Mouse (Mus musculus) cerebellum, adult 9-10 months (tissue): ENCODE measurements around the gene Lrrc4c.

Source experiments
- DNase-seq: peaks from one replicate; pipeline ENCODE4 v3.0.0; 2022

Gene Lrrc4c

DNA sequence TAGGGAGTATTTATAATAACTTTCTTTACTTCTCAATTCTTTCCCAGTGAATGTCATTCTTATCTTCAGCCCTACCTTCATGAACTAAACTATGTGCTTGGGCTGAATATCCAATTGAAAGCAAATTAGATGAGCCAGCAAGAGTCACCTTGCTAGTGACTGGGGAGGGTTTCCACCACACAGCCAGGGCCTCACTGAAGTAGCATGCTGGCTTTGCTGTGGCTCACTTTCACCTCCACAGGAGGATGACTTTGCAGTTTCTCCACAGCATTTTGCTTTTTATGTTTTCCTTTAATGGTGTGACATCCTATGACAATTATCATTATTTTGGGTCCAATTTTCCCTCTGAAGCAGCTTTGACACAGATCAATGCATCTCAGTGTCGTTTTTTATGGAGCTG lies 1000.0 kb downstream of the Lrrc4c start:
- DNase-seq: no peak

DNA sequence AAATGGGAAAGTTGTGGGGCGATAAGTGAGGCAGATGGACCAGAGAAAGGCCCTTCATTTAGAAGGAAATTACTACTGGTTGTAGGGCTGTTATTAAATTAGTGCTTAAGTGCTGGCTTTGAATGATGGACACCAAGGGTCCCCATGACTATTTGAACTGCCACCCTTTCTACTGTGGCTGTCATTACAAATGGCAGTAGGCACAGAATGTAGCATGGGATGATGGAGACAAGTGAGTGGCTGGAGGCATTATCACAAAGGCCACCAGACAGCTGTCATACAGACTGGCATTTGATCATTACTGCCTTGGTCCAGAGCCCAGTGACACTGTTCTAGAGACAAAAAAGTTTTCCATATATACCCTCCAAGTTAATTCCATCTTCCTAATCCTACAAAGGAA lies 1000.6 kb downstream of the Lrrc4c start:
- DNase-seq: no peak

- DNase-seq: no peak
These were observed 1014.2 kb downstream of the Lrrc4c start for GRCm38 (mm10) chr2:97332084-97332682.

DNA sequence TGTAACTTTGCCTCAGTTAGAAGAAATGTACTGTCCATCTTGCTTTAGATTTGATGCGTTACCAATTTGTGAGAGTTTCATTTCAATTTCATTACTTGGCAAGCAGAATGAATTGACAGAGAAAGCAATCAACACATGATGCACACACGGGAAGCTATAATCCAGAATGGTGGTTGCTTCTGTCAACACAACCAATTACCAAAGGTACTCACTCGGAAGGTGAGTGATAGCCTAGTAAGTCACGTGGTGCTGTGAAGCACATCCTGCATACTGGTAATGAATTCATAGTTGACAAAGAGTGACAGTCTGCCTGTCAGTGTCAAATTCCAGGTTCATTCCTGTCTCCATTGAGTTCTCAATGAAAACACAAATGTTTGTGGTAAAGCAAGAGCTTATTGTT lies 1021.7 kb downstream of the Lrrc4c start:
- DNase-seq: no peak

DNA sequence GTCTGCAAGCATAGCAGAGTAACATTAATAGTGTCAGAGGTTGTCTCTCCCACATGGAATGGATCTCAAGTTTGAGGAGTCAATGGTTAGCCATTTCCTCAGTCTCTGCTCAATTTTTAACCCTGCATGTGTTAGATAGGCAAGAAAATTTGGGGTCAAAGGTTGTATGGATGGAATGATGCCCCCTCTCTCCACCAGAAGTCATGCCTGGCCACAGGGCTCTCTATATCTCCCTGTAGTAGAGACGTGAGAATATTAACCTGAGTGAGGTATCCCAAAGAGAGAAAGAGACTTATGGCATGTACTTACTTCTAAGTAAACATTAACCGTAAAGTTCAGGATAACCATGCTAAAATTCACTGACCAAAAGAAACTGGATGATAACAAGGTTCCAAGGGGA lies 1043.3 kb downstream of the Lrrc4c start:
- no peak for DNase-seq

DNA sequence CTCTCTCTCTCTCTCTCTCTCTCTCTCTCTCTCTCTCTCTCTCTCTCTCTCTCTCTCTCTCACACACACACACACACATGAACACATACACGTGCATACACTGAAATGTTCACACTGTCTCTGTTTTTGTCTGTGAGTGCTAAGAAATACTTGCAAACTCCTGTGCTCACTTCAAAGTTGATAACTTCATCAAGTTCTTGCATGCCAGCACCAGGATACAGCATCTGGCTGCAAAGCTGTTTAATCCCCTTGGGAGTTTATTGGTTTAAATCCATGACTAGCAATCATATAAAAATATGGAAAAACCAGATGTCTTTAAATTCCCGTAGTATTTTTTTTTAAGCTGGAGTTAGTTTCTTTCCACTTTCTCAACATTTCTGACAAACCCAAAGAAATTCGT lies 1052.0 kb downstream of the Lrrc4c start:
- DNase-seq: no peak

DNA sequence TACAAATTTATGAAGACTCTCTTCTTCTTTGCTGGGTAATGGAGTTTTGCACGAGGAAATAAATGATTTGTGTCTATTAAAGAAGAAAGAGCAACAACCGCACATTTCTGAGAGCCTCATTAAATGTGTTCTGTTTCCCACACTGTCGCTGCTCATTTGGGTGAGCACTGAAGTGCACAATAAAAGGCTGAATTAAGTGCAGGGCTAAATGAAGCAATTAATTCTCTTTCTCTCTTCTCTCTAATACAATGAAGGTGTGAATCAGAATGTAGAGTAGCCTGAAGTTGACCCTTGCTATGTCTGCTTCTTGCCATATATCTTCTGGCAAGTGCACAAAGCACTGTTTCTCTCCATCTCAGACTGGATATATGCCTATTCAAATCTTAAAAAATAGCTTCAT lies 1073.5 kb downstream of the Lrrc4c start:
- no peak for DNase-seq

DNA sequence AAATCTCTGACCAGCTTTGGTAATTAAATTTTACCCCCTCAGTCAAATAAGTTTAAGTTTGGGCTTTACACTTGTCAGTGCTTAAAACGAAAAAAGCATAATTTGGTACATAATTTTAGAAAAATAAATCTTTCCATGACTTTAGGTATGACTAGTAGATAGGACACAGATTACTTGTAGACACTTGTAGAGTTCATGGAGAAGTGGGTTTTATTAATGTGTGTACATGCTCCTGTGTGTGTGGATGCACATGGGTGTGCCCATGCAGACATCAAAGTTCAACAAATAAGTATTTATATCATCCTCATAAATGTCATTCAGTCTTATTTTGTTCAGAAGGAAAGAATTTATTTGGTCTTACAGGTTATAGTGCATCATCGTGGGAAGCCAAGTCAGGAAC lies 1073.9 kb downstream of the Lrrc4c start:
- no peak for DNase-seq

DNA sequence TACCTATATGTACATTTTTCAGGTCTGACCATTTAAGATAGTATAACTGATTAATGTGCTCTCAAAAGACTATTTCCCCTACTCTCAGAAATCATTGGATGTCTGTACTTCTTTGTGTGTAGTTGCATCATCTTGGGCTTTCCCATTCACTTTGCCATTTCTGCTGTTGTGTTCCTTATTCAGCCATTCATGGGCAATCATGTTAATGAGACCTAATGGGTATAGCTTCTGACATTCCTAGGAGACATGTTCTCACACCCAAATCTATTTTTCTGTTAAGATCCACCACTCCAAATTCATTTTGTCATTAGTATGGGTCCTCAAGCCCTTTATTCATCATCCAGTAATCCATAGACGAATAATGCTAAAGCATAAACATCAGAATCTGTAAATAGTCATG lies 1095.1 kb downstream of the Lrrc4c start:
- no peak for DNase-seq

DNA sequence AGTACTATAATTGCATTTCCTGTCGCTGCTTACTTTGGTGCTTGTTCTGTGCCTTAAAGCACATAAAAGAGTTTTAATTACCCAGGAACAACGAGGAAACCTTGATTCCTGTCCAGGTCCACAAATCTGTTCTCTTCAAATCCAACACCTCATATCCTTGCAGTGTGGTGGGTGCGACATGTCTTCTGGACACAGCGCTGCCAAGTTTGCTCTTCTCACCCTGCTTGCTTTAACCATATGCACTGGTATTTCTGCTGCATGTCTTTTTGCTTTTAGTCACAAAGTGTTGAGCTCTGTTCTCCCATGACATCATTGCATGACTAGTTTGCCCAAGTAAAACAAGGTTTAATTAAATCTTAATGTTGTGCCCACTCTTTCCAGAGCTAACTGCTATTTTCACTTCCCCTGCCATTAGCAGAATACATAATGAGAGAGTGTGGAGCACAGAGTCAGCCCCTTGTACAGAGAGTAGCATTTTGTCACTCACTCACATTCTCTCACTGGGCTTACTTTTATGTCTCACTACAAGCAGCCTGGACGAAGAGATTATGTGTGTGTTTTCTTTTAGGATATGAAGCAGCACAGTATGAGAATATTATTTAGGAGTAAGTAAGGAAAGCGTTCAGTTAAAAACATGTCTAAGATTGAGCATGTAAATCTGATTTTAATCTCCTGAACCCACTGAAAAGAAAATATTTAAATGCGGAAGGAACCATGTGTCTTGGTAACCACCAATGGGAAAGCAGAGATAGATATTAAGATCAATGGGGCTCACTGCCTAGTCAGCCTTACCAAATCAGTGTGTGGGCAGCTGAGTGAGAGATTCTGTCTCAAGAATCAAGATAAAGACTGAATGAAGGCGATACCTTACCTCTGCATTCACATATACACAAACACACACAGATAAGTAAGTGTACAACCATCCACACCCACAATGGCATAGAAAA lies 1096.7 kb downstream of the Lrrc4c start:
- DNase-seq: no peak

DNA sequence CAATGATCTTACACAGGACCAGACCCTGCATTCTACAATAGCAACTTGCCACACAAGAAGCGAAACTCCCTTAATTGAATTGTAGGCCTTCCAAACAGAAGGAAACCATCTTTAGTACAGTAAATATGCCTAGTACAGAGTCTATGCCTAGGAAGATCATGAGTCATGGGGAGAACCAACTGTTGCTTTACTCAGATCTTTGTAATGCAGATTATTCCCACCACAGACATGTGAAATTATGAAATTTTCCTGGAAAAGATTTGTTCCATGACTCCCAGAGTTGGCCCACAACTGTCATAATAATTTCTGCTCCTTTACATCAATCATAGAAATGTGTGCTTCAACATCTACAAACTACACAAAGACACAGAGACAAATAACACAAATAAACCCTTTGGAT lies 1116.2 kb downstream of the Lrrc4c start:
- DNase-seq: no peak

DNA sequence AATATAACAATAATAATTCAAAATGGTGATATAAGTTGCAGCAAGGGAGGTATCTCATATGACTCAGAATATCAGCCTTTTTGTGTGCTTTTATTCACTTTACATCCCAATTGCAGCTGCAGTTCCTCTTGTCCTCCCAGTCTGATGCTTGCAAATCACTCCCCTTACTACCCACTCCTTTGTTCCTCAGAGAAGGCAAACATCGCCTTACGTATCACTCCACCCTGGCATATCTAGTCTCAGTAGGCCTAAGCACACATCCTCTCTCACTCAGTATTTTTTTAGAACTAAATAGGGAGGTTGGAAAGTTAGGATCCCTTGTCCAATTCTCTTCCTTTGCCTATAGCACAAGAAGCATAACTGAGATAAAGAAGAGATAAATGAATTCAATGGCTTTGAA lies 1117.6 kb downstream of the Lrrc4c start:
- DNase-seq: no peak

- no peak for DNase-seq
These were observed 1119.8 kb downstream of the Lrrc4c start for GRCm38 (mm10) chr2:97437767-97438166.

DNA sequence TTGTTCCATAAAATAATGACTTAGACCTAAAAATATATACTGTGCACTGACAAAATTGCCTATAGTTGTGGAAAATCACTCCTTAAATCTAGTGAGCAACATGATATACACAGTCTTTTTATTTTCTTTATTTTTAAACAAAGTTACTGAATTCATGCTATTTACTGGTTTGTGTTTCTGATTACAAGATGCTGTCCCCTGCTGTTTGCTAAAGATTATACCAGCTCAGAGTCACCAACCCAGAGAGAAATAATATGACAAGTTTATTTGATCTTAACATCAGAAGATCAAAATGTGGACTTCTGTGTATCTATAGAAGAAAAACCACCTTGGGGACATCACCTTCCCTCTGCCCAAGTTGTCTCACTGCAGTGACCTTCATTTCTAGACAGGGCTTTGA lies 1145.6 kb downstream of the Lrrc4c start:
- DNase-seq: no peak

DNA sequence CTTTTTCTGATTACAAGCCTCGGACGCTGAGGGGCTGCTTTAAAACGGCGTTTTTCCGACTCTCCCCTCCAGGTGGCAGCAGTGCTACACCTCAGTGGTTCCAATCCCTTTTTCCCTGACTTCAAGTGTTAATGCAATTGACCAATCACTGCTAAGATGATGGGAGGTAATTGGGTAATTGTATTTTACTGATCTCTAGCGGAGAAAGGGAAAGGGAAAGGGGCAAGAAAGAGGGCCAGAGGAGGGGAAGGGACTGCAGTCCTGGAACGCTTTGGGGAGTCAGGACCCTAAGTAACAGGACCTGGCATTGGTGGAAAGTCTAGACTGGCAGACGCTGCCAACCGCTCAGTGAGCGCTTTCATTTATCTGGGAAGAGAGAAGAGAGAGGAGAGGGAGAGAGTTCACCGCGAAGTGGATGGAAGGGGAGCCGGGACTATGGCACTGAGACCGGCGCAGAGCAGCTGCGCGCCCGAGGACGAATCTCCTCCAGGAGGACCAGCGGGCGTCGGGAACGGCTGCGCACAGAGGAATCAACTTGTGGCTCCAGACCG lies 1148.3 kb downstream of the Lrrc4c start:
- peak; percentile 97 for DNase-seq

GRCm38 (mm10) chr2:97467031-97467549 lies 1149.1 kb downstream of the Lrrc4c start:
- DNase-seq: peak; percentile 66

DNA sequence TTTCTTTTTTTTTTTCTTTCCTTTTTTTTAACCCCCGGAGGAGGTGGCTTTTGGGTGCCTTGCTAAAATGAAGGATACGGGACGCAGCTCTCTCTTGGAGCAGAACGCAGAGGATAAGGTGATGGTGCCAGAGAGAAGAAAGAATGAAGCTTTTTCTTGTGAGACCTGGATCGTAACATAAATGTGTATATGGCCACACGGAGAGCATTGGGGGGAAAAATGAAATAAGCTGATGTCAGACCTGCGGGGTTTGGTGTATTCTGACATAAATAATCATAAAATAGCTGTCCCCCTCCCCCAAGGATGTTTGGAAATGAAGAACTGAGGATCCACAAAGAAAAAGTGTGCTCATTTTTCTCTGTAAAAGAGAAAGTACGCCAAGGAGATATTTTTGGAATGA lies 1149.7 kb downstream of the Lrrc4c start:
- DNase-seq: no peak

DNA sequence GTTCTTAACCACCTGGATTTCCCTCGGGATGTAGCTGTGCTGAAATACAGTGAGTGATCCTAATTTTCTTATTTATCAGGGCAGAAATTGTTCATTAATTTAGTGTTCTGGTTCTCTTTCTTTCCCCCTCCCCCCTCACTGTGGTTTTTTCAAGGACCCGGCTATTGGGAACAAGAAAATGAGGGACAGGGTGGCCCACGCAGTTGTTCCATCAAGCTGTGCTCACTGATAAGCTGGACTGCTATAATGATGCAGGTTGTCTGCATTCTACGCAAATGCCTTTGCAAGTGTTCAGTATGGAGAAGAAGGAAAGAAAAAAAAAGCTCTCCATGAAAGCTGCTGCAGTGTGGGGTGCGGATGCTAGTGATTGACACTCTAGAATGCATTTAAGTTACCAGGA lies 1150.4 kb downstream of the Lrrc4c start:
- no peak for DNase-seq

- no peak for DNase-seq
These were observed 1151.4 kb downstream of the Lrrc4c start for GRCm38 (mm10) chr2:97469396-97469795.

DNA sequence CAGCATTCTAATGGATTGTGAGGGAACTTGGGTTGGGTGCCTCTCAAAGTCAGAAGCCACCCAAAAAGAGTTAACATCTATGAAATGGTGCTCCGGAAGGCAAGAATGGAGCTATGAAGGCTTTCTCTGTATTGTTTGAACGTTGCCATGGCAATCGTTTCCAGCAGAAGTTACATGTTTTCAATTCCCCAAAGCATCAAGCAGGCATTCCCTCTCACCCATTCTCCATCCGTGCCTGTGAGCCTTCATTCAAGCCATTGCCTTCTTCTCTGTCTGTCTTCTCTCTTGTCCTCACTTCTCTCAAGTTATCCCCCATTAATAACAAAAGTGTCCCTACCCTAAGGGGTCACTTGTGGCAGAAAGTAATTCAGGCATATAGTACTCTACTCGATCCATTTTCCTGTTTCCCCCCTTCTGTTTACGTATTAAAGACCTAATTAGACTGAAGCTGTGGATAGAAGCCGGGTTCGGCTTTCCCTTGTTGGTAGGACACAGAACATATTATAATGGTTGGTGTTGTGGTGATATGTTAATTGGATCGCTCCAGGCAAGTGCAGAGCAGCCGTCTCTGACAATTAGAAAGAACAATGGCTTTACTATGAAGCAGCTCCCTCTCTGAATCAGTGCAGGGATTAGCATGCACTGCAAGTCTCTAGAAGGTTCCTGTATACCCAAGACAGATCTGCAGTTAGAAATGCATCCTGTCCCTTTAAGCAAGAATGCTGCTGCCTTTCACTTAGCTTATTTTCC lies 1160.4 kb downstream of the Lrrc4c start:
- no peak for DNase-seq

DNA sequence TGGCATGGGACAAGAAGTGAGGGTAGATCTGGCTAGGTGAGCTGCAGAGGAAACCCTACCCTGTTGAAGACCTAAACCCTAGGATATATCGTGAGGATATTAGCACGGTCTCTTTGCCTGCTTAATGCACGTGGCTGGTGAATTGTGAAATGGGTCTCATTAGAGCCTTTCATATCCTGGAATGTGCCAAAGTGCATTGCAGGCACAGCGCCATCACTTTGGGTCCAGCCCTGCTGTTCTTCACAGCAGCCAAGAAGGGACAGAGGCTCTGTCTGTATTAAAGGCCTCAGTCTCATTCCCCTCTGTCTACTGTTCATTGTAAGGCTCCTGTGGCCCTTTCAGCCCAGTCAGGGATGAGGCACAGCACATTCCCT lies 1160.9 kb downstream of the Lrrc4c start:
- peak; percentile 43 for DNase-seq

DNA sequence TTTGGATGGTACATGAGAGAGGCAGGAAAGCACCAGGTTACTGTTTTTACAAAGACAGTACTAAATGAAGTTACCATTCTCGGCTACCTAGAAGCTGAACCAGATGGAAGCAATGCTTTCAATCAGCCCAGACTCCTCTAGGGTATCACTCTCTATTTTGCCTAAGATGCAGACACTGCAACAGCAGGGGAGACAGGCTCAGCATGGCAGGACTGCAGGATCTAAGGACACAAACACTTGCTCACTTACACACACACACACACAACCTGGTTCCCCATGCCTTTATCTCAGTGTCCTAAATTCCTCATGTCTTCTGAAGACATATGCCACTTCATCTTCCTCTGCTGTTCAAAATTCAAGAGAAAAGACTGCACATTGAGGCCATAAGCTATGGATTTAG lies 1167.0 kb downstream of the Lrrc4c start:
- DNase-seq: no peak

DNA sequence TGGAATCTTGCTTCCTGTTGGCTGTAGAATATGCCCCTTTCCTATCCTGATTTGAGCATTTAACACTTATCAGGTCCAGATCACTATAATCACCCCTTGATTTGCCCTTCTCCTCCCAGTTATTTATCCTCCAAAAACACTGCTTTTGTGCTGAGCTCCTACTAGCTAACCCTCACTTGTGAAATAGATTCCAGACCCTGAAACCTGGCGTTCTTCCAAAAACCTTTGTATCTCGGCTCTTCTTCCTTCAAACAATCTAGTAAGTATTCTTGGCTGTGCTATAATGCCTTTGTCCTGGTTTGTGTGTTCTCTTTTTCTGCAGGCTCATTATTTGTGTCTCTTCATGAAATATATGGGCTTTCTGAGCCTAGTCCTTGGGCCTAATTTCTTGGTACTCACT lies 1167.6 kb downstream of the Lrrc4c start:
- DNase-seq: no peak
